Mouse (Mus musculus) mouse trophoblast stem cell (cell line): ENCODE results near the gene Ager.

Experiments
- in situ Hi-C, 2 experiments: fragments of 300-500 bp; cut with MseI, MboI; formaldehyde crosslinking; loops; 2 replicates in 1 of 2; 3 replicates in 1 of 2; pipeline ENCODE4 v1.15.1; 2025

The Ager gene

DNA sequence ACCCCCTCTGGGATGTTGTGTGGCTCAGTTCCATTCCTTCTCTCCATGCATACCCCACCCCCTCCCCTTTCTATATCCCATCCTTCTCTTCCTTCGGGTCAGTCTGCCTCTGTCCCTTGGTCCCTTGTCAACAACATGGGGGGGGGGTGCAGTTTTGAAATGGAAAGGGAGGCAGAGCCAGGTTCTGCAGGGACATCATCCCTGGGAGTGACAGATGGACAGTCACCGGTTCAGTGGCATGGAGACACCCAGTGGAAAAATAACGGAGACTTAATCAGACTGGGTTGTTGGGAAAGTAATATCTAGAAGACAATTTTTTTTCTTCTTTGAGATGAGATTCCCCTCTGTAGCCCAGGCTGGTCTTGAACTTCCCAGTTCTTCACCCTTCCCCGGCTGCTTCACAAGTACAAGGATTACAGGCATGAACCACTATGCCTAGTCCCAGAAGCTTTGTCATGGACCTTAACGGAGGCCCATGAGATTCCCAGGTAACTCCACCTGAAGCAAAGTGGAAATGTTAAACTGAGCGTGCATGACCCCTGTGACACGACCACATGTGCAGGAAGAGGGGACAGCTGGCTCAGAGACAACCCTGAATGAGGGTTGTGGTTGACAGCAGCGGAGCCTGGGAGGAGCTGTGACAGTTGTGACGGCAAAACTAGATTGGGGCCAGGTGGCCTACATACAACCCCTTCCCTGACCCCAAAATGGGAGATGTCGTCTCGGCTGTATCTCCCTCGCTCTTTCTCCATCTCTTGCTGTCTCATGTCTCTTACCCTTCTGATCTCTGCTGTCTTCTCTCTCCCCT lies 32.3 kb downstream of the Ager start:
- in situ Hi-C loops, result no loop called here

DNA sequence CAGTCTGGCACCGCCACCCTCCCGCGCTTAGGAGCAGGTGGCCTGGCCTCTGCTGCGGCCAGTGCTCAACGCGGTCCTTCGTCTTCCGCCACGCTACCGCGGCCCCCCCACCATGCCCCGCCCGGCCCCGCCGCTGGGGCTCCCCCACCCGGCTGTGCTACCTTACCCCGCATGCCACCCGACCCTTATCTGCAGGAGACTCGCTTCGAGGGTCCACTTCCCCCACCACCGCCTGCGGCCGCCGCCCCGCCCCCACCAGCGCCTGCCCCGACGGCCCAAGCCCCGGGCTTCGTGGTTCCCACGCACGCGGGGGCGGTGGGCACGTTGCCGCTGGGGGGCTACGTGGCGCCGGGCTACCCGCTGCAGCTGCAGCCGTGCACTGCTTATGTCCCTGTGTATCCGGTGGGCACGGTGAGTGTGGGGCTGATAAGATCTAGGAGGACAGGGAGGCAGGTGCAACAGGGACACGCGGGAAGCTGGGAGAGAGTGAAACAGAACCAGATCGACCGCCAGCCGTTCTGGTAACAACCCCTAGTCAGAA lies 33.2 kb downstream of the Ager start:
- in situ Hi-C loops, result no loop called here

DNA sequence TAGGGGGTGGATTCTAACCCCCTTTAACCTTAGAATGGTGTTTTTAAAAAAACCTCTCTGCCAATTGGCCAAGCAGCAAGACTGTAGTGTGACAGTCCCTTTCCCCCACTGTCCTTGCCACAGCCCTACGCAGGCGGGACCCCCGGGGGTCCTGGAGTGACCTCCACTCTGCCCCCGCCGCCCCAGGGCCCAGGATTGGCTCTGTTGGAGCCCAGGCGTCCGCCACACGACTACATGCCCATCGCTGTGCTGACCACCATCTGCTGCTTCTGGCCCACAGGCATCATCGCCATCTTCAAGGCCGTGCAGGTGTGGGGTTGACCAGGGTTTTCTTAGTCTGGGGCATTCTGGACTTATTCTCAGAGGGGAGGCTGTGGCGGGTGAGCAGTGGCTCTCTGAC lies 34.0 kb downstream of the Ager start:
- in situ Hi-C loops, result no loop called here

DNA sequence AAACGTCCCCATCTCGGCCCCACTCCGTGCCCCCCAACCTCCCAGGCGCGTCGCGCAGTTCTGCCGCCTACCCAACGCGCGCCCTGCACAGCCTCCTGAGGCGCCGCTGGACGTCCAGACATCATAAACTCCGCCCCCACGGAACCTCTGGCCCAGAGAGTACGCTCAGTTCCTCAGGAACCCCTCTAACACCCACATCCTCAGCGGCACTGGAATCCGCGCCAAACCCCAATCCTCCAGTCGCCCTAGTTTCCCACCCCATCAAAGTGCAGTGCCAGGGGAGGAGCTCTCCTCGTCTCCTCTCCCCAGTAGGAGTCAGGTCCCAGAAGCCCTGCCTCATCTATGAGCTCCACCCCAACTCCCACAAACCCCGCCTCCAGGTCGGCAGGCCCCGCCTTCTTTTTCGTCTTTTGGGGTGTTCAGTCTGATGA lies 34.6 kb downstream of the Ager start:
- in situ Hi-C loops, result no loop called here

DNA sequence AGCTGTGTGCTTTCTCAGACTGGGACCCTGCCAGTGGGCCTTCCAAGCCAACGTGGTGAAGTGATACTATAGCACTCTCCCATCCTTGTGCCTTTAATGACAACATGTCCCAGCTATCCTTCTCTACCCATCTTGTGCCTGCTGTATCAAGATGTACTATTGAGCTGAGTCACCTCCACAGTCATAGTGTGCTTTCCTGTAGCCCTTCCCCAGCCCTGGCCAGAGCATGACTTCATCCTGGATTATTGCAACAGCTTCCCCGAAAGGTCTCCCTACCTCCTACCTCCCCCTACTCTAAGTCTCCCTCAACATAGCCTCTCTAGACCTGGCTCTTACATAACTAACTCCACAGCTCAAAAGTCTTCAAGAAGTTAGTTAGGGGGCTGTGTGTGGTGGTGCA lies 38.0 kb downstream of the Ager start:
- in situ Hi-C loops, result no loop called here

DNA sequence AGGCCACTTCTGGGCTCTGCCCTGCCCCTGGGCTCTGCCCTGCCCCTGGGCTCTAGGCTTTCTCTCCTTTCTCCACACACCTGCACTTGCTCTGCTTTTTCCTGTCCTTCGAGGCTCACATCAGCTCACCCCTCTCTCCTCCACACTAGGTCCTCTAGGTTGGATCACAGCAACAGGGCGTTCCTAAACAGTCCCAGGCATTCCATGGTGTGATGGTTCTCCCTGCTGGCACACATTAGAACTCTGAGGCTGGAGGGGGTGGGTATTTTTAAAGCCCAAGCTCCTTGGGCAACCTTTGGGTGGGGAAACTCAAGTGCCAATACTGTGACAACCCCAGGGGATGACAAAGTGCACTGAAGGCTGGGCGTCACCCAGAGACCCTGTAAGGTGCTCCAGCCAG lies 39.8 kb downstream of the Ager start:
- in situ Hi-C loops, result no loop called here

DNA sequence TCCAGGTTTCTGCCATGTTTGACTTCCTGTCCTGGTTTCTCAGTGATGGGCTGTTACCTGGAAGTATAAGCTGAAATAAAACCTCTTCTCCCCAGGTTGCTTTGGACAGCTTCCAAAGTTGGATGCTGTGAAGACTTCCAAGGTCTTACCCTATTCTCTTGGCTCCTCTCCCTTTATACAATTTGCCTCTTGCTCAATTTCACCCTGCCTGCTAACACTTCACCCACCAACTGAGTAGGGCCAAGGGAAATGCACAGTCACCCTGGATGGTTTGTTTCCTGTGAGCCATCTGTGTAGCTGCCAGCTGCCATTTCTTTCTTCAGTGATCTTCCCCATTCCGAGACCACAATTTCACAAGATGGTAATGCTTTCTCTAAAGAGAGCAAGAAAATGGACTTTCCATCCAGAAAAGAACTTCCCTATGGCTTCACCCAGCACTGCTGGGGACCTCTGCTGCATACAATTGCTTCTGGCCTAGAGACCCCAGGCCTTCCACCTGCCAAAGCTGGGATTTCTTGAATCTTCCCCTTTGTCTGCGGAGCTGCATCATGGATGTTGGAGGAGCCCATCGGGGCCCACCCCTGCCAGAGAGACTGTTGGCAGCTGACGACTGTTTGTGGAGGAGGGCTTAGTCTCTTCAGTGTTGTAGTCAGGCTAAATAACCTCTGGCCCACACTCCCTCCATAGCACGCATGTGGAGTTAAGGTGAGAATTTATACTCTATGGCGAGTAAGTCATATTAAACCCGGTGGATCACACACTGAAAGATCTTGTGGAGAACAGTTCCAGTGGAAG lies 42.0 kb downstream of the Ager start:
- in situ Hi-C loops, result no loop called here

DNA sequence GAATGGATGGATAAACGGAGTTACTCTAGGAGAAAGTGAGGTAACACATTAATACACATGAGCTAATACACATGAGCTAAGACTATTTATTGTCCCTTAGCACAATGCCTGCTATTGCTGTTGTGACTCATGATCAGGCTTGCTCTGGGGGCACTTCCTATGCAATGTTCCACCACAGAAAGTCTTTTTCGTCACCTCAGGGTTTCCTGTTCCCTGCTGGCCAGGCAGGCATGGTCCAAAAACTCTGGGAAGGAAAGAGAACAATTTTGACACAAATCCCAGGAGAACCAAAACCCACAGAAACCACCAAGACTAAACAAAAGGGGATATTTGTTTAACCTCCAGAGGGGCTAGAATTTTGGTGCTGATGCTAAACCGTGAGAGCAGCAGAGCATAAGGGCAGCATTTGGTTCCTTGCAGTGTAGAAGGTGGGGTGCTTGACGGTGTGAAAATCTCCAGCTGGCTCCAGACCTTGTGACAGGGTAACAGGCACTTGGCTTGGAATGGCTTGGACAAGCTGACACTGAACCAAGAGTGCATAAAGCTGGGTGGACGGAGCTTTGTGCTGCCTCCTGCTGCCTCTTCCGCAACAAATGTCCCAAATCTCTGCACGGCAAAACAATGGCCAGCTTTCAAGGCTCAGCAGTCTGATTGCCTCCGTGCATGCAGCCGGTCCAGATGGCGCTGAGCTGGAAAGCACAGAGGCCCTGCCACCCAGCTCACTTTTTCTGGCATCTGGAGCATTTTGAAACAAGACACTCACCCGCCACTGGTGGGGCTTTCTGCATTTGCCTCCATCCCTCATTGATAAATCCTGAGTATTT lies 43.3 kb downstream of the Ager start:
- in situ Hi-C loops, result no loop called here

DNA sequence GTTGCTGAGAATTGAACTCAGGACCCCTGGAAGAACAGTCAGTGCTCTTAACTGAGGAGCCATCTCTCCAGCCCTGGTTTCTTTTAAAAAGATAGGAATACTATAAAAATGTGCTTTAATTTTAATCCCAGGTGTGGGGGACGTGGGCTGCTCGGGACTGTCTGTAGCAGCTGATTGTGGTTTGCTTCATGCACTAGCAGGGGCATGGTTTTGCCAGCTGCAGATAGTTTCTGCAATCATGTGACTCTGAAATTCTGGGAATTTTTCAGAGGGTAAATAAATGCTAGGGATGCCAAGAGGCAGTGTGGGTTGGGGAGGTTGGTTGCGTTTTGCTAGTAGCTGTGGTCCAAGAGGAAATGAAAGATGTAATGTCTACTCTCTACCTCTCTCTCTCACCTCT lies 44.3 kb downstream of the Ager start:
- in situ Hi-C loops, result no loop called here

DNA sequence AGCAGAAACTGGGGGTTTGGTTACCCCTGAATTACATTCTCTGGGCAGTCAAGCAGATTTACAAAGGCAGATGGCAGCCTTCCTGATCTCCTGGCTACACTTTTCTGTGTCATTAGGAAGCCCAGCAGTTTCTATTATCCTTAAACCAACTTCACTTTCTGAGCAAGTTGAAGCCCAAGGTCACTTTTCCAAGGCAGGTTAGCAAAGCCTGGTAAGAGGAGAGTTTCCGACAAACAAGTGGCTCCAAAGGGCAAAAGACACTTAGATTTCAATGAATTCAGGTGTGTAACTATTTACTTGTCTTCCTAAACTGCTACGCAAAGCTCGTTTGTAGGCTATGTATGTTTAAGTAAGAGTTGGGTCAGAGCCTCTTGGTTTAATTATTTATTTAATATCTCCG lies 45.7 kb downstream of the Ager start:
- in situ Hi-C loops, result no loop called here

DNA sequence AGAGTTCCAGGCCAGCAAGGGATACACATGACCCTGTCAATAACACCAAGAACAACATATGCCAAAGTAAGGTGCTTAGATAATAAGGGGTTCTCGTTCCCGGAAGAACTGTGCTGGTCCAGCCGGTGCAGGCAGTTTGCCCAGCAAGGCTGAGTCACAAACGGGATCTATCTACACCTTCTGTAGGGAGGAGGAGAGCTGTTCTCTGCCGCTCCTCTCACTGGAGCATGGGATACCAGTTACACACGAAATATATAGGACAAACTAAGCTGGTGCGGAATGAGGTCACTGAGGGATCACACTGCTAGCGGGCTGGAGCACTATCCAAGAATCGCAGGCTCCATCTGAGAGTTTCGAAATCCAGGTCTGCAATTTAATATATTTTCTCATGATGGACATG lies 46.3 kb downstream of the Ager start:
- in situ Hi-C loops, result no loop called here

DNA sequence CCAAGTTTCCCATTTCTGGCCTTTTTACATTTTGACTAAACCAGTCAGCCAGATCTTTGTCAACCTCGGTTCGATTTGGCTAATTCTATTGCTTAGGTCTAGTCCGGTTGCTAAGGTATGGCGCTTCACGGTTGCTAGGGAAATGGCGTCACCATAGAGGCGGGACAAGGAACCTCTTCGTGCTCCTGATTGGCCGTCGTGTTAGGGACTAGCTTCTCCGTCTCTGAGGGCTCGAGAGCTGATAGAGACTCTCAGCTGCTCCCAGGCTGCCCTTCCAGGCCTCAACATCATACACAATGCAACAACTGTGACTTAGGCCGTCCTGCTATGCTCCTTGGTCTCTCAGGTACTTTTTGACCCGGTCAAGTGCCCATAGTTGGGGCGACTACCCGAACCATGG lies 46.9 kb downstream of the Ager start, which contains the start of gene Fkbpl:
Gene Fkbpl (plus strand): TSS at position 157 of the 400 bp plus-strand sequence.
- in situ Hi-C loops, result no loop called here

DNA sequence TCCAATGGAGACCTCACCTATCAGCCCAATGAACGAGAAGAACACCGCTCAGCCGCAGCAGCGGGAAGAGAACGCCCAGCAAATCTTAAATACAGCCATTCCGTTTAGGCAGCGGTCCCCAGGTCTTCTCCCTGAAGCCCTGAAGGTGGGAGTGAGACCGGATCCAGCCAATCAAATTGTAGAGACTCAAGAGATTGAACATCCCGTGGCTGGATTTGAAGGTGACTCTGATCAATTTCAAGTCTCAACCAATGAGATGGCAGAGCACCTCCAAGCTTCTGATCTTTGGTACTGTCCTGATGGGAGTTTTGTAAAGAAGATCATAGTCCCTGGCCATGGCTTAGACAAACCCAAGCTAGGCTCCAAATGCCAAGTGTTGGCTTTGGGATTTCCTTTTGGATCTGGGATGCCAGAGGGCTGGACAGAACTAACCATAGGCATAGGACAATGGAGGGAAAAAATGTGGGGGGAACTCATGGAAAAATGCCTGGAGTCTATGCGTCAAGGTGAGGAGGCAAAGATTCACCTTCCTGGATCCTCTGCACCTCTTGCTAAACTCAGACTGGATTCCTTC lies 47.7 kb downstream of the Ager start:
- in situ Hi-C loops, result no loop called here

DNA sequence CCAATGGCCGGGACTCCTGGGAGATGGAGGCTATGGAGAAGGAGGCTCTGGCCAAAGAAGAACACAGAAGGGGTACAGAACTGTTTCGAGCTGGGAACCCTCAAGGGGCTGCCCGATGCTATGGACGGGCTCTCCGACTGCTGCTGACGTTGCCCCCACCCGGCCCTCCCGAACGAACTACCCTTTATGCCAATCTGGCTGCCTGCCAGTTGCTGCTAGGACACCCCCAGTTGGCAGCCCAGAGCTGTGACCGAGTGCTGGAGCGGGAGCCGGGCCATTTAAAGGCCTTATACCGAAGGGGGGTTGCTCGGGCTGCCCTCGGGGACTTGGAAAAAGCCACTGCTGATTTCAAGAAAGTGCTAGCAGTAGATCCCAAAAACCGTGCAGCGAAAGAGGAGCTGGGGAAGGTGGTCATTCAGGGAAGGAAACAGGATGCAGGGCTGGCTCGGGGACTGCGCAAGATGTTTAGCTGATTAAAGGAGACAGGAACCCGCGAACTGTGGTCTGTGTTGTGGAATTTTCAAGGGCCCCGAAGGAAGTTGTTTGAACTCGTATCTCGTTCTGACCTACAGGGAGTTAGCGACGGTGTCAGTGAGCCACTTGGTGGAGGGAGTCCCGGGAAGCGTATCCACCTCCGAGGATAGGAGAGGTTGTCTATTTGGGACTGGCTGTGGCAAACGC lies 48.3 kb downstream of the Ager start:
- in situ Hi-C loops, result no loop called here

DNA sequence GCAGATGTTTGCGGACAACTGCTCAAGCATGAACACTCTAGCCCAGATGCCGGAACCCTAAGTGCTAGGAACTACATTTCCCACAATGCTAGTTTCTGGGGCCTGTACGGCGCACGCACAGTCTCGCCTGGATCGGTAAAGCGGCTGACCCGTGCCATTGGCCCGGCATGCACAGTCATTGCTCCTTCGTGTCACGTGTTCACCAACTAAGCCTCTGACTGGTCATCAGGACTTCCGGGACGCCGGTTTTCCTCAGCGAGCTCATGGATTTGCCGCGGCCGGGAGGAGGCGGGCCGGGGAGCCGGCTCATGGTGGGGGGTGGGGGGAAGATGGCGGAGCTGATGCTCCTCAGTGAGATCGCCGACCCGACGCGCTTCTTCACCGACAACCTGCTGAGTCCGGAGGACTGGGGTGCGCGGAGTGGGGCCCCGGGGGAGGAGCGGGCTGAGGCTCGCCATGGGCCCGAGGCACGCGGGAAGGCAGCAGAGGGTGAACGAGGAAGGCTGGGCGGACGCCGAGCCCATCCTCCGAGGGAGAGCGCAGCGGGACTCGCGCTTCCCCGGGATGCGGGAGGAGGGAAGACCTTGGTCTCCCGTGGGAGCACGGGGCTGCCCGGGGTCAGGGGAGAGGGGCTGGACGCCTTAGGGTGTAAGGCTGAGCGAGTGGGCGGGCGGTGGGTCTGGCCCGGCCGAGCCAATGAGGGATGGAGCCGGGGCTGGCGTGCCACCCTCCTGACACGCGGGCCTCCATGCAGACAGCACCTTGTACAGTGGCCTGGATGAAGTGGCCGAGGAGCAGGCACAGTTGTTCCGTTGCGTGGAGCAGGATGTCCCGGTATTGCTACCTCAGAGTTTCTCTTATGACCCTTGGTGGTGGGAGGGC lies 49.5 kb downstream of the Ager start, which contains the start of gene Atf6b:
Gene Atf6b (plus strand): TSS at position 241 of the 882 bp plus-strand sequence.
- in situ Hi-C loops, result no loop called here

DNA sequence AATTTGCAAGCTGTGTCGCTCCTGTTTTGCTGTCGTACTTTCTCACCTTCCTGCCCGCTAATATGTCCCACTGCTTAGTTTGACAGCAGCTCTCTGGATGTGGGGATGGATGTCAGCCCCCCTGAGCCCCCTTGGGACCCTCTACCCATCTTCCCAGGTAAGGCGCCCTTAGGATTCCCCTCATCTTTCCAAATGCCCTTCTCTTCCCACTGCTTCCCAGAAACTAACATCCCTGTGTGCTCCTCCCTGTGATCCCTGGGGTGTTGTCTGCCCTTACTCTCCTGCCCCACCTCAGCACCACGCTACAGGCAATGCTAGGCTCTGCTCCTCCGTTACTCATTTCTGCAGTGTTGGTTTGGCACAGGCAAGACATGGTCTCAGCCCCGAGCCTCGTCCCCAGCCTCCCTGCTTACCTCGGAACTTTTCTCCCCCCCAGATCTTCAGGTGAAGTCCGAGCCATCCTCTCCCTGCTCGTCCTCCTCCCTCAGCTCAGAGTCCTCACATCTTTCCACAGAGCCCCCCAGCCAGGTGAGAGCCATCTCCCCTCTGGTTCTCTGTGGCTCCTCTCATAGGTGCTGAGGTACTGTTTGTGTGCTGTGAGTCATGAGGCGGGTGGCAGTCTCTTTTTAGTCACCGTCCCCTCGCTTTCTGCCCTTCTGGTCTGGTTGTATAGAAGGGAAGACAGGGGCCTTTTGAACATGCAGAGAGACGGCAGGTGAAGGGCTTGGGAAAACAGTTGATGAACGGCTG lies 50.7 kb downstream of the Ager start:
- in situ Hi-C loops, result no loop called here

DNA sequence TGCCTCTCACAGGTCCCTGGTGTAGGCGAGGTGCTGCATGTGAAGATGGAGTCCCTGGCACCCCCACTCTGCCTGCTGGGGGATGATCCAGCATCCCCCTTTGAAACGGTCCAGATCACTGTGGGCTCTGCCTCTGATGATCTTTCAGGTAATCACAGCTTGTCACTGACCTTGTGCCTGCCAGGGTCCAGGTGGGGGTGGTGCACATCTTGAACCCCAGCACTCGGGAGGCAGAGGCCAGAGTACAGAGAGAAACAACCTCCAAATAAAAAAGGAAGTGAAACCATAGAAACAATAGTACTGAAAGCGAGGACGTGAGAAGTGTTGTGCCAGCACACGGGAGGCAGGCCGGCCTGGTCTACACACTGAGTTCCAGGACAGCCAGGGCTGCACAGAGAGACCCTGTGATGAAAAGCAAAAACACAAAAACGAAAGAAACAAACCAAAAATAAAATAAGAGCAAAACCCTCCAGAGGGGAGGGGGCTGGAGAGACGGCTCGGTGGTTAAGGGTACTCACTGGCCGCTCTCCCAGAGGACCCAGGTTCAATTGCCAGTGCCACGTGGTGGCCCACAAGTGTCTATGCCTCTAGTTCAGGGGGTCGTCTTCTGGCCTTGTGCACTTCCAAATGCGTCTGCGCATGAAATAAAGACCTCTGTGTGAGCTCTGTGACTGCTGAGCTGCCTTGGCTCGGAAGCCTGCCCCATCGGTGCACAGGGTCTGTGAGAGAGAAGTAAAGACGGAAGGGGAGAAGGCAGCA lies 51.6 kb downstream of the Ager start:
- in situ Hi-C loops, result no loop called here
